Mouse (Mus musculus) MEL (cell line): ENCODE data around the gene Fbxo45.

Experiments used
- CTCF ChIP-seq, 3 experiments: IDR thresholded peaks in 2 of 3; conservative IDR thresholded peaks in 1 of 3; 2 replicates each; pipeline ENCODE4 v1.5.1; 2011 to 2012; ENCODE audit warnings: low read length in 3 of 3, low read depth in 2 of 3, mild to moderate bottlenecking in 2 of 3, improper control_type of control experiment in 1 of 3, inconsistent platforms in 1 of 3, mixed read lengths in 1 of 3, moderate library complexity in 1 of 3; ENCODE audit not compliant: control insufficient read depth in 1 of 3, insufficient read depth in 1 of 3, poor library complexity in 1 of 3, severe bottlenecking in 1 of 3
- E2F4 ChIP-seq: IDR thresholded peaks from 2 replicates; pipeline ENCODE4 v1.6.1; 2011; ENCODE audit warnings: low read depth, low read length, improper control_type of control experiment, borderline replicate concordance
- EP300 ChIP-seq, 2 experiments: IDR thresholded peaks; 2 replicates each; pipeline ENCODE4 v1.6.1; 2011; ENCODE audit warnings: improper control_type of control experiment in 2 of 2, low read length in 2 of 2, low read depth in 1 of 2, mild to moderate bottlenecking in 1 of 2
- GATA1 ChIP-seq: IDR thresholded peaks from 2 replicates; pipeline ENCODE4 v1.6.1; 2011; ENCODE audit warnings: low read depth, low read length, improper control_type of control experiment
- MAFK ChIP-seq: IDR thresholded peaks from 2 replicates; pipeline ENCODE4 v1.6.1; 2011; ENCODE audit warnings: low read depth, mild to moderate bottlenecking, low read length, improper control_type of control experiment, borderline replicate concordance
- MXI1 ChIP-seq: IDR thresholded peaks from 2 replicates; pipeline ENCODE4 v1.6.1; 2011; ENCODE audit warnings: mild to moderate bottlenecking, low read depth, low read length, improper control_type of control experiment
- SMC3 ChIP-seq: IDR thresholded peaks from 2 replicates; pipeline ENCODE4 v1.6.1; 2011; ENCODE audit warnings: low read depth, low read length, improper control_type of control experiment
- UBTF ChIP-seq: IDR thresholded peaks from 2 replicates; pipeline ENCODE4 v1.6.1; 2012; ENCODE audit warnings: low read depth, mild to moderate bottlenecking, inconsistent platforms, low read length, improper control_type of control experiment, moderate library complexity, borderline replicate concordance; ENCODE audit not compliant: insufficient read depth
- USF1 ChIP-seq: IDR thresholded peaks from 2 replicates; pipeline ENCODE4 v1.6.1; 2014; ENCODE audit warnings: low read depth, mild to moderate bottlenecking, inconsistent platforms, low read length, improper control_type of control experiment, moderate library complexity
- USF2 ChIP-seq, 2 experiments: IDR thresholded peaks; 2 replicates each; pipeline ENCODE4 v1.6.1; 2011 to 2012; ENCODE audit warnings: improper control_type of control experiment in 2 of 2, low read length in 2 of 2, borderline replicate concordance in 1 of 2, inconsistent platforms in 1 of 2, low read depth in 1 of 2, mild to moderate bottlenecking in 1 of 2; ENCODE audit not compliant: insufficient read depth in 1 of 2

GRCm38 (mm10) chr16:32275041-32275440 is 28.1 kb upstream of the Fbxo45 start:
- TF ChIP-seq USF1 (no peak), MXI1 (no peak), CTCF (IDR thresholded peaks at IDR 0.05 in 2 of 3, conservative IDR thresholded peaks at IDR 0.05 in 1 of 3; ENCODE audit: control insufficient read depth in 1 of 3, insufficient read depth in 1 of 3, low read depth in 2 of 3, low read length in 3 of 3, poor library complexity in 1 of 3, severe bottlenecking in 1 of 3) (no peak), EP300 (IDR thresholded peaks at IDR 0.05; ENCODE audit: low read depth in 1 of 2, low read length in 2 of 2) (no peak), USF2 (IDR thresholded peaks at IDR 0.05; ENCODE audit: borderline replicate concordance in 1 of 2, insufficient read depth in 1 of 2, low read depth in 1 of 2, low read length in 2 of 2) (no peak), UBTF (no peak), SMC3 (no peak), MAFK (no peak), GATA1 (no peak), E2F4 (no peak)
